Mouse (Mus musculus) intestine, embryonic 15.5 days (tissue): ENCODE results near the gene Fibin. TPM values are rescaled to one million over a fixed set of nuclear protein-coding genes. Genes with fewer than 3 reads are reported as not detected.

Experiments
- polyA plus RNA-seq: library from polyadenylated mRNA; unstranded; fragments of >200 nt; fragmentation: Nextera tagmentation; extraction: Ambion mirVana; gene quantifications from 2 replicates; pipeline ENCODE4 v1.2.1, GENCODE M21; 2015

The Fibin gene
- polyA plus RNA-seq, 1 experiment from 2014 or later = 31.0 TPM

Other genes with a start within 250 kb of the Fibin start
- 0.45 and 0.53 TPM in 2 replicates for gene Bbox1, start 48.6 kb downstream of the Fibin start, polyA plus RNA-seq
- gene Slc5a12, start 234.1 kb upstream of the Fibin start, polyA plus RNA-seq = 0.09 and 0.13 TPM in 2 replicates